Mouse (Mus musculus) frontal cortex, adult (tissue): ENCODE measurements around the gene Rgs3.
A peak's percentile ranks its signal among the peaks of the same experiment; 100 is the strongest.

ENCODE experiments used
- ATAC-seq: cut with Nextera tagmentation; 2 replicates; pipeline ENCODE4 v1.9.2; 2017; ENCODE audit warnings: mild to moderate bottlenecking, moderate library complexity, mixed read lengths; ENCODE audit not compliant: low TSS enrichment

Rgs3 gene

DNA sequence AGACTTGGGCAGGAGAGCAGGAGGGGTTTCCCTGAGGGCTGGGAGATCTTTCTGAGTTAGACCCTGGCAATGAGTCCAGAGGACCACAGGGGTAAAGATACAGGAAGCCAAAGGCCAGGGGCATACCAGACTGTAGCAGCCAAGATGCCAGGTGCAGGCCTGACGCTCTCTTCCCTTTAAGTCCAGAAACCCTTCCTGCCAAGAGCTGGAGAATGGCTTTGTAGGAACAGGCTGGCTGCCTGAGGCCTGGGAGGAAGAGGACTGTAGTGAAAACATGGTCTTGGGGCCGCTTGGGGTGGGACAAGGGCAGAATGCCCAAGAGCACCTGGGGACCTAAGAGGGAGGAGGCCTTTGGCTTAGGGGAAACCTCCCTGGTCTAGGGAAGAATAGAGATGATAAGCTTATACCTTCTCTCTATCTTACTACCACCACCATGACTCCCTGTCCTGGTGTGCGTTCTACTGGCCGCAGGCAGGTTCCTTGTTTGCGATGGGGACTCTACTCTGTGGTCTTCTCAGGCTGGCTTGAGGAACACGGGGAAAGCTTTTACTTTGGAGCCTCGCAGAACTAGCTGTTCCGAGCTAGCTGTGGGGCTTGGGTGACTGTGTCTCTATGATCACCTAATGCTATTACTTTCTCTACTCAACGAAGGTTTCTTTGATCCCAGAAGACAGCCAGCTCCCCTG, 46.4 kb downstream of the Rgs3 start:
- no peak for ATAC-seq

GRCm38 (mm10) chr4:62606542-62606882, 46.9 kb downstream of the Rgs3 start:
- no peak for ATAC-seq

DNA sequence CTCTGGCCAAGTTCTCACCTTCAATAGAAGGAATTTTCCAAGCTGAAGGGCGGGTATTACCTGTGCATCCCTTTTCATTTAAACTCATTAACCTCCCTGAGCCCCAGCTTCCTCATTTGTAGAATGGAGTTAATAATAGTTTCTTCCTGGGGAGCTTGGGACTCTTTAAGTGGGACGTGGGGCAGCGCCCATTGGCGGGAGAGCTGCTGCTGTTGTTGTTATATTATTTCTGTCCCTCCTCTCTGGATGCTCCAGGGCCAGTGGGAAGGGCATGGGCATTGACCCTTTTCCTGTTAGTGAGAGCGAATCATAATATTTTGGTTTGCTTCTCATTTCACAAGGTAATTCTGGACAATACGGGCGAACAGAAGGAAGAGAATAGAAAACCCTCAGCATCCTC, 47.3 kb downstream of the Rgs3 start:
- ATAC-seq = no peak

- 0 out of 2 replicates have a peak, but pooled peaks have one; percentile 6 for ATAC-seq
These were observed 47.7 kb downstream of the Rgs3 start for GRCm38 (mm10) chr4:62607345-62607744.

DNA sequence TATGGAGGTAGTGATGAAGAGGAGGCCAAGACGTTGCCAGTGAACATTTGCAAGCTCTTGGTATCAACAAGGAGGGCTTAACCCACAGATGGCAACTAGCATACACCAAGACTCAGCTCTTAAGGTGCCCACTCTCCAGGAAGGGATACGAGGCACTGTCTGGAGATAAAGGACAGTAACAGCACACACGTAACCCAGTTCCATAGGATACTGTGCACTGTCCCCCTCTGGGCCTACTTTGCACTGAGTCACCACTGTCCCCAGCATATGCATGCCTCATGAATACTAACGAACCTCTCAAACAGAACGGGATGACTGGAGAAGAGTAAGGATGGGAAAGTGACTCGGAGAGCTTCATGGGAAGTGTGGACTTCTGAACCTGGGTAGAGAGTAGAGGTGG, 48.2 kb downstream of the Rgs3 start:
- peak; percentile 58 for ATAC-seq

GRCm38 (mm10) chr4:62609333-62609732, 49.7 kb downstream of the Rgs3 start:
- no peak for ATAC-seq

DNA sequence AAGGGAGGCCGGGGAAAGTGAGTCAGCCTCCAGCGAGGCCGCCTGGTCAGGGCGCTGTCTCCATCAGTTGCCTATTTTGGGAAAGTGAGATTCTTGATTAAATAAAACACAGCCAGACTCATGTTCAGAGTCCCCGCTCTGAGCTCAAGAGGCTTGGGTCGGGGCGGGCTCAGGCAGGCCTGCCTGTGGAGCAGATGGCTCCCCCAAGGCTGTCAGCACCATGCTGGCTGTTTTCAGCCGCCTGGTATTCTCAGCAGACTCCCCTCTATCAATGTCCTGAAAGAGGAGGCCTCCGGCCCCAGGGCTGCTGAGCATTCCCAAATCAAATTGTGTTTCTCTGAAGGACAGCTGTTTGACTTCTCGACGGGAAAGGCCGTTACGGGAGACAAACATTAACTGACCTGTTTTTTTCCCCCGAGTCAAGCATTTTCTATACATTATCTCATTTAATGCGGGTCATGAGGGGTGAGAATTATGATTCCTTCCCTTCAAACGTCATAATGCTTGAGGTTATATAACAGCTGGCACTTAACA, 50.6 kb downstream of the Rgs3 start:
- ATAC-seq = no peak

- peak; percentile 82 for ATAC-seq
These were observed 53.2 kb downstream of the Rgs3 start for GRCm38 (mm10) chr4:62612601-62613501.

- no peak for ATAC-seq
These were observed 54.2 kb downstream of the Rgs3 start for GRCm38 (mm10) chr4:62613646-62614365.

DNA sequence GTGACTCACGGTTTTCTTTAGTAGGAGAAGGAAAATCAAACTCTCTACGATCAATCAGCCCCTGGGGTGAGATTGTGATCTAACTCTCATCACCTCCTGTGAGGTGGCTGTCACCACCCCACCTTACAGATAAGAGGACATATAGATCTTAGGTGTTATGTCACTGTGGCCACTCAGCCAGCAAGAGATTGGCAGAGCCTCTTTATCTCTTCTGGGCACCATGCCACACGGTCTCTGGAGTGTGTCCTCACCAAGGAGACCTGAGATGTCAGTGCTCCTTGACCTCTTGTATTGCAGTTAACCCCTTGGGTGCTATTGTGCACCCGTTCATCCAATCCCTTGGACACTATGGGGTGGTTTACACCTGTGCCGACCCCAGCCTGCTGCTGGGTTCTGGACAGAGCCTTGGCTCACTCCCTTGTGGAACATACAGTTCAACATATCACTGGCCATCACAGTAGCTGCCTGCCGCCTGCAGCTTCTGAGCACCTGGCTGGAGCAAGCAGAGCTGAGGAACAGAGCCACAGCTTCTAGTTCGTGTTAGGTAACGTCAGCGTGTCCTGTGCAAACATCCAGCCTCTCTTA, 58.3 kb downstream of the Rgs3 start:
- no peak for ATAC-seq

GRCm38 (mm10) chr4:62619232-62619964, 59.8 kb downstream of the Rgs3 start:
- peak; percentile 75 for ATAC-seq

DNA sequence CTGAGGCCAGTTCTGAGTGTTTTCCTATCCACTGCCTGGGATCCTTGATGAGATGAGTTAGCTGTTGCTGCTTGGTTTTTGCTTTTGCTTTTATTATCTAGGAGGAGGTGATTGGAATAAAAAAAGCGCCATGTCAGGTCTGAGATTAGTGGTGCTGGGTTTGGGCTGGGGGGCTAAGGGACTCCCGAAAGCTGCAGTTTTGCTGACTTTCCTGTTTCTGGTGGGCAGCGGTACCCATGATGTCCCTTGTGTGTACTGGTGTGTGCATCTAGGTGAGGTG, 60.3 kb downstream of the Rgs3 start:
- ATAC-seq = no peak

GRCm38 (mm10) chr4:62621151-62621550, 61.5 kb downstream of the Rgs3 start:
- ATAC-seq = no peak

GRCm38 (mm10) chr4:62621880-62622675, 62.4 kb downstream of the Rgs3 start:
- ATAC-seq = no peak

DNA sequence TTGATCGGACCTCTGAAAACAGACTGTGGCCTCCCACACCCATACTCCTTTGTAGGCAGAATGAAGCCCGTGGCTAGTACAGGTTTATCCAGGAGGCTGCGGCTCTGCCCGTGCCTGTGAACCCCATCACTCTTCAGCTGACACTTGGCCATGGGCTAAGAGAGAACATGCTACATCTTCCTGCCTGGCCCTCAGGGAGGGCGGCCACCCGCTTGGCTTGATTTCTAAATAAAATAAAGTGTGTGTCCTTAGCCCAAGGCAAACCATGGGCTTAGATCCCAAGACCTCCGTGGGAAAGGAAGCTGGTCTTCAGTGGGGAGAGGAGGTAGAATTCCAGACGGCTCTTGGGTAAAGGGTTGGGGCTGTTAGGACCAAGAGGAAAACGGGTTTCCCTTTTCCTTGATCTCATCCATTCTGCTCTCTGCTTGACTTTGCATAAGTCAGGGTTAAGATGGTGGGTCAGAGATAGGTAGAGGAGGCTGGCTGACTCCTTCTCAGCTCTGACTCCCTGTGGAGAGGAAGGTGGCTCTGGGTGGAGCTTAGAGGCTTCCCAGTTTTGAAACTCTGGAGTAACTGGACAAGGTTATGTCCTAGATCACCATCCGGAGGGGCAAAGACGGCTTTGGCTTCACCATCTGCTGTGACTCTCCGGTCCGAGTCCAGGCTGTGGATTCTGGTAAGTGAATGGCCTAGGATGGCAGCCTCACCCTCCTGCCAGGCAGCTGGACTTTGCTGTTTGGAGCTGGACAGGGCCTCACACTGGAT, 63.8 kb downstream of the Rgs3 start:
- ATAC-seq = no peak

DNA sequence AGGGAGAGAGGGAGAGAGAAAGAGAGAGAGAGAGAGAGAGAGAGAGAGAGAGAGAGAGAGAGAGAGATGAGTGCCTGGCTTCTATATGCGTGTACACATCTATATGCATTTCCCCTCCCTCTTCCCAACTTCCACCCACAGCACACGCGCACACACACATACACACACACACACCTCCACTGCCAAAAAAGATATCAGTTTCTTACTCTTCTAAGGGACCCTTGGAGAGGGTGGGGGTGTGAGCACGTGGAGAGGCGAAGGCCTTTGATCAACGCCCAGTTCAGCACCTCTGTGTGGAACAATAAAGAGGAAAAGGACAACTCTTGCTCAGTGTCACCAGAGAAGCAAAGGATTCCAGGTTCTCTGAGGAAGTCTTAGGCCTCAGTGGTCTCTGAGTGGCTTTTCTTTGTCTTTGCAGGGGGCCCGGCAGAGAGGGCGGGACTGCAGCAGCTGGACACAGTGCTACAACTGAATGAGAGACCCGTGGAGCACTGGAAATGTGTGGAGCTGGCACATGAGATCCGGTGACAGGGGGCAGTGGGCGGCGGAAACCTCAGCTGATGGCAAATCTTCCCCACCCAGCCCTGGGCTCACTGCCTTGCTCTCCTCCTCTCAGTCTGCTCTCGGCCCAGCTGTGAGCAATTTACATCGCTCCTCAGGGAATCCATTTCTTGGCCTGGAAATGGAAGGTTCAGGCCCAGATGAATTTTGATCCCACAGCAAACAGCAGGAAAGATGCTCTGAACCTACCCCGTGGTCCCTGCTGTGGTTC, 65.2 kb downstream of the Rgs3 start:
- ATAC-seq = peak; percentile 79

GRCm38 (mm10) chr4:62625451-62626061, 65.9 kb downstream of the Rgs3 start:
- no peak for ATAC-seq

DNA sequence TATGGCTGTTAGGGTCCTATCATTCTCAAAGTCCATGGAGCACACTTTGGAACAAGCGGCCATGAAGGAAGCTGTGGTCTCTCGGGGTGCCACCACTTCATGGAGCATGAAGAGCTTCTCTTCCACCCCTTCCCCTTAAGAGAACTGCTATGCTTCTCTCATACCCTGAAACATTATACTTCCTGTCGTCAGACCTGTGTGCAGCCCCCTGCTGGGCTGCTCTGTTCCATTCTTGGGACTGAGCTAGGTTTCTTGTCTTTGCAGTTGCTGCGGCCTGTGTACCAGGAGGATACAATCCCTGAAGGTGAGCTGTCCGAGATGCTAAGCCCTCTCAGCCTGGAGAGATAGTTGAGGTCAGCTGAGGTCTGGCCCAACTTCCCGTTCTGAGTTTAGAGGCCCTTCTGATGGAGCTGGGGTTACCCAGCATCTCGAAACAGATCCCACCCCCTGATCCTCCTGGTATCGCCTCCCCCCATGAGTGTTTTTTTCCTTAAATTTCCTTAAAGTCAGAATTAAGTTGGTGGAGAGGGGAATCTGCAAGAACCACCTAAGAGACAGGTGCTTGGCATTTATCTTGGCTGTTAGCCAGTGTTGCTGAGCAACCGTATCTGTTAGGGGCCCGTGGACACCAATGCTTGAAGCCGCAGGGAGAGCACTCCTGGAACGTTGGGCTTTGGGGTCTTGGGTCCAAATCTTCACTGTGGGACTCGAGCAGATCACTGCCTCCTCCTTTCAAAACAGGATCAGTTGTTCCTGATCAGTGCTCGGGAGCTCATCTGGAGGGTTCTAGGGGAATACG, 66.8 kb downstream of the Rgs3 start:
- ATAC-seq = no peak
